Mouse (Mus musculus) erythroblast, embryonic 14.5 days (primary cell): ENCODE data around the gene Mindy4.

Experiments used
- GATA1 ChIP-seq: IDR thresholded peaks from 2 replicates; pipeline ENCODE4 v1.6.1; 2012; ENCODE audit warnings: low read length, inconsistent platforms, mixed read lengths
- TAL1 ChIP-seq: IDR thresholded peaks from 3 replicates; pipeline ENCODE4 v1.6.1; 2012; ENCODE audit warnings: low read length, inconsistent platforms, mixed read lengths

GRCm38 (mm10) chr6:55355575-55355974, 152.4 kb downstream of the Mindy4 start:
- no peak for TF ChIP-seq GATA1
- no peak for TF ChIP-seq TAL1
